Mouse (Mus musculus) forebrain, embryonic 15.5 days (tissue): Measurements from ENCODE around the gene 4930404N11Rik. TPM values are rescaled to one million over a fixed set of nuclear protein-coding genes. Genes with fewer than 3 reads are reported as not detected.

ENCODE experiments used
- ATAC-seq: fragments of 200-750 bp; cut with Nextera tagmentation; replicated peaks from 2 replicates; pipeline ENCODE4 v1.8.0; 2017; ENCODE audit warnings: mild to moderate bottlenecking, moderate TSS enrichment, moderate library complexity
- H3K27ac ChIP-seq: fragments of 300-500 bp; sonication (generic); replicated peaks from 2 replicates; pipeline ENCODE4 v1.5.1; 2015; ENCODE audit warnings: mild to moderate bottlenecking, inconsistent platforms
- H3K27me3 ChIP-seq: fragments of 300-500 bp; sonication (generic); 2 replicates; pipeline ENCODE4 v1.6.1; 2015; ENCODE audit warnings: inconsistent platforms
- H3K36me3 ChIP-seq: fragments of 300-500 bp; sonication (generic); 2 replicates; pipeline ENCODE4 v1.6.1; 2015; ENCODE audit warnings: mild to moderate bottlenecking, inconsistent platforms
- H3K4me1 ChIP-seq: fragments of 300-500 bp; sonication (generic); 2 replicates; pipeline ENCODE4 v1.6.1; 2015; ENCODE audit warnings: inconsistent platforms
- H3K4me2 ChIP-seq: fragments of 300-500 bp; sonication (generic); replicated peaks from 2 replicates; pipeline ENCODE4 v1.6.1; 2015; ENCODE audit warnings: mild to moderate bottlenecking, inconsistent platforms
- H3K4me3 ChIP-seq: fragments of 300-500 bp; sonication (generic); 2 replicates; pipeline ENCODE4 v1.5.1; 2015; ENCODE audit warnings: mild to moderate bottlenecking, inconsistent platforms
- H3K9ac ChIP-seq: fragments of 300-500 bp; sonication (generic); replicated peaks from 2 replicates; pipeline ENCODE4 v1.6.1; 2015; ENCODE audit warnings: mild to moderate bottlenecking, inconsistent platforms
- H3K9me3 ChIP-seq: fragments of 300-500 bp; sonication (generic); 2 replicates; pipeline ENCODE4 v1.6.1; 2016; ENCODE audit warnings: inconsistent platforms
- WGBS: fragments of 180-500 bp; shearing (Covaris S2); methylation state at CpG from one replicate; pipeline ENCODE4 v1.1.7; 2015; ENCODE audit warnings: mixed read lengths; 5-methylcytosine and 5-hydroxymethylcytosine counted together
- polyA plus RNA-seq: library from polyadenylated mRNA; unstranded; fragments of >200 nt; fragmentation: Nextera tagmentation; extraction: Ambion mirVana; gene quantifications from 2 replicates; pipeline ENCODE4 v1.2.1, GENCODE M21; 2015

4930404N11Rik gene
- polyA plus RNA-seq, 1 experiment from 2014 or later, result 0.73 TPM

GRCm38 (mm10) chr10:81345162-81345534 lies 20.5 kb downstream of the 4930404N11Rik start:
- Histone ChIP-seq H3K27me3 (peaks cover 56% of the 10 kb centered on the region), H3K4me1 (peaks cover 29% of the 10 kb centered on the region)
- ATAC-seq, result no peak

GRCm38 (mm10) chr10:81344421-81345161 lies 21.0 kb downstream of the 4930404N11Rik start:
- WGBS, result 57% methylated on average over 8 of the region's 8 CpGs
- Histone ChIP-seq H3K4me1 (peaks cover 23% of the 10 kb centered on the region), H3K4me3 (no peak overlapping the region), H3K9ac (no peak overlapping the region), H3K27ac (no peak overlapping the region), H3K27me3 (peaks cover 56% of the 10 kb centered on the region), H3K4me2 (no peak overlapping the region), H3K36me3 (no peaks in the 10 kb centered on the region), H3K9me3 (no peaks in the 10 kb centered on the region)
- ATAC-seq, result no peak

More at GRCm38 (mm10) chr10:81345162-81345534, 20.5 kb downstream of the 4930404N11Rik start:
- Histone ChIP-seq H3K9ac (no peak overlapping the region), H3K27ac (no peak overlapping the region), H3K9me3 (no peaks in the 10 kb centered on the region), H3K4me3 (no peak overlapping the region), H3K36me3 (no peaks in the 10 kb centered on the region), H3K4me2 (no peak overlapping the region)
- 85% methylated on average over 4 of the region's 4 CpGs for WGBS

GRCm38 (mm10) chr10:81342686-81343505 lies 22.7 kb downstream of the 4930404N11Rik start, which contains the start of gene Gipc3:
TSS of gene Gipc3 (minus strand) at chr10:81343266.
- H3K27me3 ChIP-seq, result peaks cover 56% of the 10 kb centered on the region
- WGBS, result 4% methylated on average over 61 of the region's 67 CpGs
- peak within 1 kb of the TSS; percentile 60 for H3K4me2 ChIP-seq
- no peak within 1 kb of the TSS for H3K27ac ChIP-seq
- H3K36me3 ChIP-seq, result no peaks in the 10 kb centered on the region
- H3K4me1 ChIP-seq, result peaks cover 18% of the 10 kb centered on the region
- H3K4me3 ChIP-seq, result peak within 1 kb of the TSS; percentile 42
- H3K9ac ChIP-seq, result peak within 1 kb of the TSS; percentile 32
- H3K9me3 ChIP-seq, result no peaks in the 10 kb centered on the region
- no peak for ATAC-seq

GRCm38 (mm10) chr10:81341333-81341949 lies 24.2 kb downstream of the 4930404N11Rik start:
- H3K4me1 ChIP-seq, result peaks cover 10% of the 10 kb centered on the region
- no peak overlapping the region for H3K27ac ChIP-seq
- WGBS, result 33% methylated on average over 16 of the region's 16 CpGs
- no peaks in the 10 kb centered on the region for H3K9me3 ChIP-seq
- no peak overlapping the region for H3K9ac ChIP-seq
- peaks cover 56% of the 10 kb centered on the region for H3K27me3 ChIP-seq
- no peak for ATAC-seq
- H3K36me3 ChIP-seq, result no peaks in the 10 kb centered on the region
- no peak overlapping the region for H3K4me3 ChIP-seq
- H3K4me2 ChIP-seq, result no peak overlapping the region

- Histone ChIP-seq H3K4me2 (no peak overlapping the region), H3K36me3 (no peaks in the 10 kb centered on the region), H3K27me3 (peaks cover 52% of the 10 kb centered on the region), H3K9me3 (no peaks in the 10 kb centered on the region), H3K4me3 (no peak overlapping the region), H3K9ac (no peak overlapping the region), H3K27ac (no peak overlapping the region), H3K4me1 (peaks cover 9% of the 10 kb centered on the region)
- no peak for ATAC-seq
- WGBS, result 39% methylated on average over 17 of the region's 17 CpGs
These were observed 24.9 kb downstream of the 4930404N11Rik start for GRCm38 (mm10) chr10:81340551-81341332.

GRCm38 (mm10) chr10:81336558-81336957 lies 29.1 kb downstream of the 4930404N11Rik start:
- Histone ChIP-seq H3K27me3 (peaks cover 32% of the 10 kb centered on the region), H3K9me3 (no peaks in the 10 kb centered on the region), H3K4me1 (peaks cover 7% of the 10 kb centered on the region), H3K36me3 (no peaks in the 10 kb centered on the region), H3K4me3 (no peak overlapping the region), H3K4me2 (no peak overlapping the region), H3K27ac (no peak overlapping the region), H3K9ac (no peak overlapping the region)
- 95% methylated on average over 4 of the region's 4 CpGs for WGBS
- no peak for ATAC-seq

GRCm38 (mm10) chr10:81335393-81336340 lies 29.9 kb downstream of the 4930404N11Rik start:
- H3K4me2 ChIP-seq, result no peak overlapping the region
- no peak overlapping the region for H3K4me3 ChIP-seq
- H3K9ac ChIP-seq, result no peak overlapping the region
- no peak for ATAC-seq
- H3K36me3 ChIP-seq, result no peaks in the 10 kb centered on the region
- H3K27ac ChIP-seq, result no peak overlapping the region
- 41% methylated on average over 19 of the region's 19 CpGs for WGBS
- peaks cover 24% of the 10 kb centered on the region for H3K27me3 ChIP-seq
- peaks cover 7% of the 10 kb centered on the region for H3K4me1 ChIP-seq
- H3K9me3 ChIP-seq, result no peaks in the 10 kb centered on the region

GRCm38 (mm10) chr10:81334324-81334723 lies 31.3 kb downstream of the 4930404N11Rik start:
- no peak overlapping the region for H3K4me3 ChIP-seq
- no peak overlapping the region for H3K27ac ChIP-seq
- no peaks in the 10 kb centered on the region for H3K36me3 ChIP-seq
- H3K27me3 ChIP-seq, result peaks cover 20% of the 10 kb centered on the region
- H3K4me1 ChIP-seq, result peaks cover 7% of the 10 kb centered on the region
- no peak overlapping the region for H3K9ac ChIP-seq
- no peak overlapping the region for H3K4me2 ChIP-seq
- no peak for ATAC-seq
- H3K9me3 ChIP-seq, result no peaks in the 10 kb centered on the region
- WGBS, result 60% methylated on average over 11 of the region's 11 CpGs

GRCm38 (mm10) chr10:81332277-81332676 lies 33.3 kb downstream of the 4930404N11Rik start:
- Histone ChIP-seq H3K36me3 (peaks cover under 1% of the 10 kb centered on the region; the same call in 1 of the 2 replicates), H3K4me2 (no peak overlapping the region), H3K27me3 (peaks cover 20% of the 10 kb centered on the region), H3K4me3 (no peak overlapping the region), H3K4me1 (peaks cover 7% of the 10 kb centered on the region), H3K9ac (no peak overlapping the region), H3K27ac (no peak overlapping the region), H3K9me3 (no peaks in the 10 kb centered on the region)
- WGBS, result 27% methylated on average over 29 of the region's 29 CpGs
- no peak for ATAC-seq

- H3K9ac ChIP-seq, result no peak overlapping the region
- 59% methylated on average over 4 of the region's 4 CpGs for WGBS
- H3K36me3 ChIP-seq, result peaks cover 23% of the 10 kb centered on the region
- no peak overlapping the region for H3K27ac ChIP-seq
- peaks cover 1% of the 10 kb centered on the region; the same call in 1 of the 2 replicates for H3K4me1 ChIP-seq
- no peak overlapping the region for H3K4me3 ChIP-seq
- peaks cover 20% of the 10 kb centered on the region for H3K27me3 ChIP-seq
- ATAC-seq, result no peak
- no peak overlapping the region for H3K4me2 ChIP-seq
- H3K9me3 ChIP-seq, result no peaks in the 10 kb centered on the region
These were observed 35.6 kb downstream of the 4930404N11Rik start for GRCm38 (mm10) chr10:81330007-81330406.
